Comparison of ENCODE assay signal across 11 mouse cellular contexts in the genomic region with DNA sequence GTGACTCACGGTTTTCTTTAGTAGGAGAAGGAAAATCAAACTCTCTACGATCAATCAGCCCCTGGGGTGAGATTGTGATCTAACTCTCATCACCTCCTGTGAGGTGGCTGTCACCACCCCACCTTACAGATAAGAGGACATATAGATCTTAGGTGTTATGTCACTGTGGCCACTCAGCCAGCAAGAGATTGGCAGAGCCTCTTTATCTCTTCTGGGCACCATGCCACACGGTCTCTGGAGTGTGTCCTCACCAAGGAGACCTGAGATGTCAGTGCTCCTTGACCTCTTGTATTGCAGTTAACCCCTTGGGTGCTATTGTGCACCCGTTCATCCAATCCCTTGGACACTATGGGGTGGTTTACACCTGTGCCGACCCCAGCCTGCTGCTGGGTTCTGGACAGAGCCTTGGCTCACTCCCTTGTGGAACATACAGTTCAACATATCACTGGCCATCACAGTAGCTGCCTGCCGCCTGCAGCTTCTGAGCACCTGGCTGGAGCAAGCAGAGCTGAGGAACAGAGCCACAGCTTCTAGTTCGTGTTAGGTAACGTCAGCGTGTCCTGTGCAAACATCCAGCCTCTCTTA. TPM values are rescaled to one million over a fixed set of nuclear protein-coding genes. Genes with fewer than 3 reads are reported as not detected.
DNase-seq lines count a peak whose midpoint lies in the region; ATAC-seq and TF ChIP-seq lines count a peak whose summit lies in the region.
"Had no signal": no experiment of that assay in that cellular context is flagged by ENCODE, and none has a peak within 500 bp of the region (broad histone marks: within the 10 kb centered on the region; RNA-seq: fewer than 3 reads in every experiment).

No protein-coding gene starts in this region.

- H3K27ac ChIP-seq in hindbrain, embryonic 11.5 days (ENCODE audit: low read depth, low read length): peak overlapping the region; percentile 79; the same call in 1 of the 2 replicates
- no peak overlapping the region for H3K27ac ChIP-seq in hindbrain, embryonic 16.5 days (ENCODE audit: low read depth, low read length)
- H3K27ac ChIP-seq in midbrain, embryonic 10.5 days (replicated peaks): peak overlapping the region; percentile 91
- no peak overlapping the region for H3K27ac ChIP-seq in midbrain, postnatal 0 days (ENCODE audit: low read depth, low read length)
- H3K27ac ChIP-seq in midbrain, embryonic 13.5 days: peak overlapping the region; percentile 87

- no peak overlapping the region for H3K4me2 ChIP-seq in hindbrain, embryonic 11.5 days (replicated peaks; ENCODE audit: low read depth, low read length)
- H3K4me2 ChIP-seq in hindbrain, embryonic 16.5 days (ENCODE audit: low read length): no peak overlapping the region
- H3K4me2 ChIP-seq in midbrain, postnatal 0 days (ENCODE audit: low read depth, low read length, poor library complexity, severe bottlenecking): no peak overlapping the region
- no peak overlapping the region for H3K4me2 ChIP-seq in midbrain, embryonic 13.5 days (replicated peaks)

- no peak for TF ChIP-seq CTCF in midbrain, postnatal 0 days (IDR thresholded peaks at IDR 0.05)

- H3K4me3 ChIP-seq in hindbrain, embryonic 11.5 days (ENCODE audit: low read depth, low read length): no peak overlapping the region
- no peak overlapping the region for H3K4me3 ChIP-seq in hindbrain, embryonic 16.5 days (ENCODE audit: low read length)
- no peak overlapping the region for H3K4me3 ChIP-seq in midbrain, embryonic 10.5 days
- H3K4me3 ChIP-seq in midbrain, postnatal 0 days (ENCODE audit: low read depth, low read length): no peak overlapping the region
- no peak overlapping the region for H3K4me3 ChIP-seq in midbrain, embryonic 13.5 days (replicated peaks)

- peak; percentile 56 to 60 for DNase-seq in cerebellum, postnatal 10 days
- DNase-seq in cerebellum, adult 8-10 months: no peak
- no peak for DNase-seq in hindbrain, embryonic 11.5 days (ENCODE audit: low spot score)
- DNase-seq in midbrain, embryonic 10.5 days (ENCODE audit: low spot score): no peak
- DNase-seq in midbrain, postnatal 0 days (ENCODE audit: low spot score): no peak
- DNase-seq: adrenal gland, postnatal 36 days; layer of hippocampus, adult 9-11 months had no signal

- no peaks in the 10 kb centered on the region for H3K9me3 ChIP-seq in hindbrain, embryonic 11.5 days (ENCODE audit: control insufficient read depth, low read length)
- H3K9me3 ChIP-seq in hindbrain, embryonic 16.5 days (ENCODE audit: control insufficient read depth, low read length): no peaks in the 10 kb centered on the region
- H3K9me3 ChIP-seq in midbrain, embryonic 10.5 days (replicated peaks): no peaks in the 10 kb centered on the region
- no peaks in the 10 kb centered on the region for H3K9me3 ChIP-seq in midbrain, postnatal 0 days (ENCODE audit: low read length)
- H3K9me3 ChIP-seq in midbrain, embryonic 13.5 days: no peaks in the 10 kb centered on the region

- WGBS in hindbrain, embryonic 11.5 days: 79% methylated on average over 9 of the region's 9 CpGs
- WGBS in hindbrain, embryonic 16.5 days: 81% methylated on average over 9 of the region's 9 CpGs
- 84% methylated on average over 9 of the region's 9 CpGs for WGBS in midbrain, embryonic 10.5 days
- 79% methylated on average over 9 of the region's 9 CpGs for WGBS in midbrain, postnatal 0 days
- WGBS in midbrain, embryonic 13.5 days: 85% methylated on average over 9 of the region's 9 CpGs

- no peak overlapping the region for H3K9ac ChIP-seq in hindbrain, embryonic 11.5 days (ENCODE audit: low read depth, low read length)
- H3K9ac ChIP-seq in hindbrain, embryonic 16.5 days (ENCODE audit: low read depth, low read length): no peak overlapping the region
- no peak overlapping the region for H3K9ac ChIP-seq in midbrain, postnatal 0 days (replicated peaks; ENCODE audit: low read length, poor library complexity, severe bottlenecking)
- no peak overlapping the region for H3K9ac ChIP-seq in midbrain, embryonic 13.5 days (replicated peaks)

- no peaks in the 10 kb centered on the region for H3K36me3 ChIP-seq in hindbrain, embryonic 11.5 days (ENCODE audit: control insufficient read depth, insufficient read depth, low read length)
- no peaks in the 10 kb centered on the region for H3K36me3 ChIP-seq in hindbrain, embryonic 16.5 days (ENCODE audit: control insufficient read depth, insufficient read depth, low read length)
- no peaks in the 10 kb centered on the region for H3K36me3 ChIP-seq in midbrain, embryonic 10.5 days
- H3K36me3 ChIP-seq in midbrain, postnatal 0 days (ENCODE audit: insufficient read depth, low read length): no peaks in the 10 kb centered on the region
- no peaks in the 10 kb centered on the region for H3K36me3 ChIP-seq in midbrain, embryonic 13.5 days

- no peak for ATAC-seq in hindbrain, embryonic 11.5 days (ENCODE audit: low FRiP score)
- ATAC-seq in hindbrain, embryonic 16.5 days: no peak
- no peak for ATAC-seq in midbrain, postnatal 0 days (ENCODE audit: low FRiP score)
- ATAC-seq in midbrain, embryonic 13.5 days: no peak
- ATAC-seq in erythroid progenitor cell, adult 5-6 weeks (replicated peaks; ENCODE audit: low FRiP score, poor library complexity, severe bottlenecking): no peak
- ATAC-seq: intestine, postnatal 0 days had no signal

- H3K4me1 ChIP-seq in hindbrain, embryonic 11.5 days (replicated peaks; ENCODE audit: control insufficient read depth, insufficient read depth, low read length): peaks cover 22% of the 10 kb centered on the region
- peaks cover 28% of the 10 kb centered on the region for H3K4me1 ChIP-seq in hindbrain, embryonic 16.5 days (ENCODE audit: control insufficient read depth, insufficient read depth, low read depth, low read length)
- peaks cover 46% of the 10 kb centered on the region for H3K4me1 ChIP-seq in midbrain, embryonic 10.5 days
- peaks cover 9% of the 10 kb centered on the region for H3K4me1 ChIP-seq in midbrain, postnatal 0 days (ENCODE audit: insufficient read depth, low read length)
- H3K4me1 ChIP-seq in midbrain, embryonic 13.5 days (replicated peaks): peaks cover 44% of the 10 kb centered on the region

- H3K27me3 ChIP-seq in hindbrain, embryonic 11.5 days (ENCODE audit: control insufficient read depth, insufficient read depth, low read length): no peaks in the 10 kb centered on the region
- no peaks in the 10 kb centered on the region for H3K27me3 ChIP-seq in hindbrain, embryonic 16.5 days (replicated peaks; ENCODE audit: control insufficient read depth, insufficient read depth, low read length)
- H3K27me3 ChIP-seq in midbrain, embryonic 10.5 days (ENCODE audit: low read depth, poor library complexity, severe bottlenecking): no peaks in the 10 kb centered on the region
- H3K27me3 ChIP-seq in midbrain, postnatal 0 days (ENCODE audit: insufficient read depth, low read length): no peaks in the 10 kb centered on the region
- H3K27me3 ChIP-seq in midbrain, embryonic 13.5 days: no peaks in the 10 kb centered on the region

RNA-seq across cellular contexts. Expression of a gene that starts 58.3 kb away (rescaled TPM):
- polyA plus RNA-seq in hindbrain, embryonic 11.5 days (2014; fragmentation: Nextera tagmentation; extraction: Ambion mirVana): 31.3 and 33.2 TPM in 2 replicates
- polyA plus RNA-seq in hindbrain, embryonic 16.5 days (2015; fragmentation: Nextera tagmentation; extraction: Ambion mirVana): 58.1 and 64.6 TPM in 2 replicates
- polyA plus RNA-seq in midbrain, embryonic 10.5 days (2016; fragmentation: Nextera tagmentation; extraction: Ambion mirVana): 29.4 and 41.1 TPM in 2 replicates
- 89.4 and 109 TPM in 2 replicates for total RNA-seq in midbrain, postnatal 0 days (2014; rRNA removed)
- polyA plus RNA-seq in midbrain, postnatal 0 days (2015; fragmentation: Nextera tagmentation; extraction: Ambion mirVana): 54.6 and 55.6 TPM in 2 replicates
- polyA plus RNA-seq in midbrain, embryonic 13.5 days (2015; fragmentation: Nextera tagmentation; extraction: Ambion mirVana): 65.9 and 70.0 TPM in 2 replicates
- 6.5 TPM in 1 of 2 replicates, not detected in the other for total RNA-seq in erythroid progenitor cell, adult 5-6 weeks (2015; ENCODE audit: low replicate concordance)
- total RNA-seq in erythroid progenitor cell, adult 5-6 weeks (2017; ENCODE audit: low replicate concordance): 0.30 and 4.1 TPM in 2 replicates

Comparison
In these comparisons a context has a peak if more than half of its experiments do, and no peak if none do; other contexts are left out.
1. DNase-seq: peak in cerebellum, postnatal 10 days (2 of 2); none in cerebellum, adult 8-10 months (single experiment), hindbrain, embryonic 11.5 days (single experiment), midbrain, embryonic 10.5 days (single experiment) and midbrain, postnatal 0 days (single experiment).
2. H3K27ac ChIP-seq: peak in hindbrain, embryonic 11.5 days (single experiment), midbrain, embryonic 10.5 days (single experiment) and midbrain, embryonic 13.5 days (single experiment); none in hindbrain, embryonic 16.5 days (single experiment) and midbrain, postnatal 0 days (single experiment).